Mouse (Mus musculus) lung, postnatal 36 days (tissue): ENCODE data around the gene Dock4.

Experiments
- DNase-seq: peaks from one replicate; pipeline ENCODE4 v3.0.0; 2022; ENCODE audit warnings: mixed read lengths

The Dock4 gene

DNA sequence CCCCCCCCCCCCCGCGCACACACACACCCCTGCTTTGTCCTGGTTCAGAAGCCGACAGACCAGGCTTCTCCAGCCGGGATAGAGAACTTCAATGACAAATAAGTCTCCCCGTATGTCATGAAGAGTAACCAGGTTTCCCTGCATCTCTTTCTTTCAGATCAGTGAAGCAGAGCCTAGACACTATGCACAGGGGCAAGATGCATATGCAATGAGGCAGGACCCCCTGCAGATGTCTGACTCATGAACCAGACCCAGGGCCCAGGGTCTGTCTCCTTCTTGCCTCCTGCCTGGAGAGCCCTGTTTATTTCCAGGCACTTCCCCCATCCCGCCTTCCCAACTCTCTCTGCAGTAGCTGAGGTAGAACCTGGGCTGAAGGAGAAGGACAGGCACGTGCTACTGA lies 448.0 kb downstream of the Dock4 start:
- no peak for DNase-seq

DNA sequence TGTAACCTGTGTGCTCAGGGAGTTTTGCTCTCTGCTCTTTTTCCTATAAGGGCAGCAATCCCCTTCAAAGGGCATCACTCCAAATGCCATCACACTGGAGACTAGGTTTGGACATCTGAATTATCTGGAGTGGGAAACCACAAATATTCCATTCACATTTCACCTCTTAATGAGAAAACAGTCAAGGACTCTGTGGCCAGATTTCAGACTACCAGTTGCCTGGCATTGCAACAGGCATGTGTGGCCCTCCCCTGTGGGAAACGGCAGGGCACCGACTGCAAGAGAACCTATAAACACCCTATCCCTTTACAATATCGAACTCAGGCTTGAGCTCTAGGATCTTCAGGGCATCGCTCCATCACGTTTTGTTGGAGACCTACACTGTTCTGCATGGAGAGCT lies 448.9 kb downstream of the Dock4 start:
- DNase-seq: no peak
